Mouse (Mus musculus): ENCODE data around the gene Sik1. TPM values are rescaled to one million over a fixed set of nuclear protein-coding genes. Genes with fewer than 3 reads are reported as not detected.

Gene Sik1
- polyA plus RNA-seq, 1 experiment from 2014 or later, result 12.7 TPM

DNA sequence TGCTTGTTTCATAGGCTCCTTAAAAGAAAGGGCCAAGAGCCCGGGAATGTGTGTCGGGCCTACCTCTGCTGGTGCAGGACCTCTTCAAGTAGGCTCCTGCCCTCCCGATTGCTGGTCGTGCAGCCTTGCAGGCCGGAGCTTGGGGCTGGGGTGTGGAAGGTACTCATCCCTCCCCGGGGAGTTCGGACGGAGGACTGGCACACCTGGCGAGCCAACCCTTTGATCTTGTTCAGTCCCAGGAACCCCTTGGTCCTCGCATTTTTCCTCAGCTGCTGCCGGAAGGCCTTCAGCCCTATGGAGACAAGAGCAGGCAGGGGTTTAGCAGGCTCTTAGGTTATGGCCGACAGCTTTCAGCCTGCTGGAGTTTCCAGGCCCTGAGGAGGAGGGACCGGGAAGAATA, 8.6 kb downstream of the Sik1 start:
- 90% methylated on average over 13 of the region's 13 CpGs for WGBS
- H3K4me3 ChIP-seq, result no peak overlapping the region

GRCm38 (mm10) chr17:31846352-31846751, 9.3 kb downstream of the Sik1 start:
- no peak for DNase-seq (ENCODE audit: low spot score)
- H3K4me1 ChIP-seq, result peaks cover 12% of the 10 kb centered on the region
- no peak overlapping the region for H3K4me3 ChIP-seq
- no peaks in the 10 kb centered on the region for H3K27me3 ChIP-seq (replicated peaks; ENCODE audit: low read depth, poor library complexity, severe bottlenecking)
- no peaks in the 10 kb centered on the region for H3K9me3 ChIP-seq
- peaks cover 82% of the 10 kb centered on the region for H3K36me3 ChIP-seq (replicated peaks)
- 88% methylated on average over 9 of the region's 9 CpGs for WGBS
- H3K27ac ChIP-seq (replicated peaks), result no peak overlapping the region

More for the DNA sequence above, 8.6 kb downstream of the Sik1 start:
- no peaks in the 10 kb centered on the region for H3K9me3 ChIP-seq
- H3K27ac ChIP-seq (replicated peaks), result no peak overlapping the region
- no peaks in the 10 kb centered on the region for H3K27me3 ChIP-seq (replicated peaks; ENCODE audit: low read depth, poor library complexity, severe bottlenecking)
- no peak for DNase-seq (ENCODE audit: low spot score)
- peaks cover 12% of the 10 kb centered on the region for H3K4me1 ChIP-seq
- H3K36me3 ChIP-seq (replicated peaks), result peaks cover 87% of the 10 kb centered on the region

- peaks cover 58% of the 10 kb centered on the region for H3K36me3 ChIP-seq (replicated peaks)
- 85% methylated on average over 1 of the region's 1 CpGs for WGBS
- H3K4me1 ChIP-seq, result peaks cover 22% of the 10 kb centered on the region
- no peak overlapping the region for H3K4me3 ChIP-seq
- no peak for DNase-seq (ENCODE audit: low spot score)
- H3K27me3 ChIP-seq (replicated peaks; ENCODE audit: low read depth, poor library complexity, severe bottlenecking), result no peaks in the 10 kb centered on the region
- no peak overlapping the region for H3K27ac ChIP-seq (replicated peaks)
- H3K9me3 ChIP-seq, result no peaks in the 10 kb centered on the region
Measured at GRCm38 (mm10) chr17:31843891-31844290, 11.7 kb downstream of the Sik1 start.

- H3K4me3 ChIP-seq, result no peak overlapping the region
- no peak for DNase-seq (ENCODE audit: low spot score)
- peaks cover 26% of the 10 kb centered on the region for H3K4me1 ChIP-seq
- peaks cover 51% of the 10 kb centered on the region for H3K36me3 ChIP-seq (replicated peaks)
- 86% methylated on average over 12 of the region's 12 CpGs for WGBS
- no peaks in the 10 kb centered on the region for H3K27me3 ChIP-seq (replicated peaks; ENCODE audit: low read depth, poor library complexity, severe bottlenecking)
- H3K27ac ChIP-seq (replicated peaks), result no peak overlapping the region
- H3K9me3 ChIP-seq, result no peaks in the 10 kb centered on the region
Measured at GRCm38 (mm10) chr17:31842930-31843822, 12.4 kb downstream of the Sik1 start.

DNA sequence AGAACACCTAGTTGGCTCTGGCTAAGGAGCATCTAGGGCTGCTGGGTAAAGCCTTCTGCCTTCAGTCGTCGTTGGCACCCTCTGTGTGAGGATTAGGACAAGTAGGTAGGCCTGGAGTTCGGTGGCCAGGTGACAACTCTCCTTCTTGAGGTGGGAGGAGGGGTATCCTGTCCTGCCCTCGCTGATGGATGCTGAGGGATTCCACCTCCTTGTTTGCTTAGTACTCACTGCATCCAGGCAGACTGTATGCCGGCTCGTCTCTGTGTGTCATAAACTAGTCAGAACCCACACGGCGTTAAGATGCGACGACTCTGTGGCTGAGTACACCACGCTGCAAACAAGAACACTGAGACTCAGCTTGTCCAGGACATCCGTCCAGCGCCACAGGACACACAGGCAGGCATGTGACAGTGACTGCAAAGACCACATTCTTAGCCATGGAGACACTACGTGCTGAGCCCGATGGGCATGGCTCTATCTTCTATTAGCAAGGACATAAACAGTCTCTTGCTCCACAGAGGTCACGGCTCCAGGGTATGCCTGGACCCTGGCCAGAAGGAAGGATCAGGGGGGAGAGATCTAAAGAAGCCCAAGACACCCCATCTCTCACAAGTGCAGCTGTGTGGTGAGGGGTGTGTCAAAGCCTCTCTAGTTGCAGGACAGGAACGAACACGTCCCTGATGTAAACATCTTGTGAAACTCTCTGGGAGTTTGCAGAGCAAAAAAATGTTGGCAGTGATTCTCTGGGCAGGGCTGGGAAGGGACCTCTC, 13.6 kb downstream of the Sik1 start:
- peaks cover 26% of the 10 kb centered on the region for H3K4me1 ChIP-seq
- no peak overlapping the region for H3K4me3 ChIP-seq
- no peaks in the 10 kb centered on the region for H3K27me3 ChIP-seq (replicated peaks; ENCODE audit: low read depth, poor library complexity, severe bottlenecking)
- H3K36me3 ChIP-seq (replicated peaks), result peaks cover 39% of the 10 kb centered on the region
- no peaks in the 10 kb centered on the region for H3K9me3 ChIP-seq
- H3K27ac ChIP-seq (replicated peaks), result peak overlapping the region; percentile 35; the same call in 1 of the 2 replicates
- WGBS, result 76% methylated on average over 18 of the region's 18 CpGs
- no peak for DNase-seq (ENCODE audit: low spot score)

DNA sequence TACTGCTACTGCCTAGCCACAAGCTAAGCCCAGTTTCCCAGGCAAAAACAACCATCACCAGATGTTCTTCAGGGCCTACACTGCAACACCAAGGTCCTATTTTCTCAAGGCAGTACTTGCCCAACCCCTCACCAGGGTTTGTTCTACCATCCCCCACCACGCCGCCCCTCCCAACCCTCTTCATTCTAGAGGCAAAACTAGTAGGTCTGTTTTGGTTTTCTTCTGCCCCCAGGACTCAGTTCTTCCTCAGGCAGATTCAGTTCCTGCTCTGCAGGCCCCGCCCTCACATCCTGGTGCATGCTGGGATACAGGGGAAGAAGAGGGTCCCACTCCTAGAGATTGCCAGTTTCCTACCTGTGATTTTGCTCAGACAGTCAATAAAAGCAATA, 14.2 kb downstream of the Sik1 start:
- no peaks in the 10 kb centered on the region for H3K9me3 ChIP-seq
- DNase-seq (ENCODE audit: low spot score), result no peak
- peaks cover 26% of the 10 kb centered on the region for H3K4me1 ChIP-seq
- H3K27ac ChIP-seq (replicated peaks), result peak overlapping the region; percentile 35
- H3K27me3 ChIP-seq (replicated peaks; ENCODE audit: low read depth, poor library complexity, severe bottlenecking), result no peaks in the 10 kb centered on the region
- peaks cover 33% of the 10 kb centered on the region for H3K36me3 ChIP-seq (replicated peaks)
- H3K4me3 ChIP-seq, result no peak overlapping the region
- 73% methylated on average over 3 of the region's 3 CpGs for WGBS

DNA sequence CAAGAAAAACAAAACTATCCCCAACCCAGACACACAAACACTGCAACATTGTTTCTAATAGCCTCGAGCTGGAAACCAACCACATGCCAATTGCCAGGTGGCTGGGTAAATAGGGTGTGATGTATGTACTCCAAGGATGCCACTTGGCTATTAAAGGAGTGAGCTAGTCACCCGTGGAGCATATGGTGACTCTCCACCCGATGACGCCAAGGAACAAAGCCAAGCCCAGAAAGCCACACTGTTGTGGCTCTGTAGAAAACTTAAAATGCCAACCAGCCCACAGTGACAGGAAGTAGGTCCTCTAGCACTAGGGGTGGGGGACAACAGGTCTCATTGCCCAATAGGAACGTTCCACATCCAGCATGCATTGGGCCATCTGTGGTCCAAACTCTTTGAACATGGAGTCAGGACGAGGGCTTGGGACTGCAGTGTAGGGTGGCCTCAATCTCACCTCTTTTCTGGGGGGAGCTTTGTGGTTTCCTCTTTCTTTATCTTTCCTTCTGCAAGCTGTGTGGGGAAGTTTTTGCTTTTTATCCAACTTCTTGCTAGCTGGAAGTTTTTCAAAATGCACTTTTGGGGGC, 15.1 kb downstream of the Sik1 start:
- H3K27me3 ChIP-seq (replicated peaks; ENCODE audit: low read depth, poor library complexity, severe bottlenecking), result no peaks in the 10 kb centered on the region
- H3K4me3 ChIP-seq, result no peak overlapping the region
- no peak for DNase-seq (ENCODE audit: low spot score)
- H3K36me3 ChIP-seq (replicated peaks), result peaks cover 26% of the 10 kb centered on the region
- H3K9me3 ChIP-seq, result peaks cover 6% of the 10 kb centered on the region; the same call in 1 of the 2 replicates
- WGBS, result 42% methylated on average over 6 of the region's 6 CpGs
- no peak overlapping the region for H3K27ac ChIP-seq (replicated peaks)
- peaks cover 26% of the 10 kb centered on the region for H3K4me1 ChIP-seq

DNA sequence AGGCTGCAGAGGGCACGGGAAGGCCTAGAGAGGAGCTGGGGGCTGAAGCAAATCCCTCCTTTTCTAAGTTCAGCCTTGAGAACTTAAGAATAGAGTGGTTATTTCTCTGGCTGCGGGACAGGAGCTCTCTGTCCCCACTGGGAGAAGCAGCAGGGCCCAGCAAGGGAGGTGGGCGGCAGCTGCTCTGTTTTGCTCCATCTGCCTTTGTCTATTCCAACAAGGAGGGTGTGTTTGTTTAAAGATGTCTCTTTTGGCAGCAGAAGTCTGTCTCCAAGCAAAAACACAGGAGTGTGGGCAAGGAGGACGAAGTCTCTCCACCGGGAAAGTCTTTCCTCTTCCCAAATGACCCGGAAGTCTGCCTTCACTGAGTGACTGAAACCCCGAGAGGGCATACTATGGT, 18.8 kb downstream of the Sik1 start:
- 81% methylated on average over 7 of the region's 7 CpGs for WGBS
- DNase-seq (ENCODE audit: low spot score), result no peak
- Histone ChIP-seq H3K9me3 (peaks cover 12% of the 10 kb centered on the region; the same call in 1 of the 2 replicates), H3K27me3 (replicated peaks; ENCODE audit: low read depth, poor library complexity, severe bottlenecking) (no peaks in the 10 kb centered on the region), H3K4me1 (peaks cover 49% of the 10 kb centered on the region), H3K27ac (replicated peaks) (0 out of 2 replicates have a peak overlapping the region, but pooled peaks have one; percentile 26), H3K36me3 (replicated peaks) (0 out of 2 replicates have a peak, but pooled peaks cover 5% of the 10 kb centered on the region), H3K4me3 (no peak overlapping the region)

DNA sequence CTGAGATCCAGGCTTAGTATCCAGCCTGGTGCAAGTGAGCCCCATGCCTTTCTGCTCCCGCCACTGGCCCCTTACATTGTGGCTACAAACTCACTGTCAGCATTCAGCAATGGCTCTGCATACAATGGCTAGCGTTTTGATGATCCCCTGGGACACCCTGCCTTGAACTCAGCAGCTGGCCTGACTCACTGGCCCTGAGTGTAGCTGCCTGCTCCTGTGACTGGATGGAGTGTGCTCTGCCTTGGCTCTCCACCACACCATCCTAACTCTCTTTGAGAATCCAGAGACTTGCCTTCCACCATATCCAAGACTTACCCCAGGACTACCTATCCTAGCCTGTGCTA, 19.4 kb downstream of the Sik1 start:
- Histone ChIP-seq H3K27me3 (replicated peaks; ENCODE audit: low read depth, poor library complexity, severe bottlenecking) (no peaks in the 10 kb centered on the region), H3K27ac (replicated peaks) (0 out of 2 replicates have a peak overlapping the region, but pooled peaks have one; percentile 10), H3K9me3 (peaks cover 12% of the 10 kb centered on the region; the same call in 1 of the 2 replicates), H3K36me3 (replicated peaks) (0 out of 2 replicates have a peak, but pooled peaks cover 5% of the 10 kb centered on the region), H3K4me3 (no peak overlapping the region), H3K4me1 (peaks cover 49% of the 10 kb centered on the region)
- DNase-seq (ENCODE audit: low spot score), result no peak
- 75% methylated on average over 2 of the region's 2 CpGs for WGBS

DNA sequence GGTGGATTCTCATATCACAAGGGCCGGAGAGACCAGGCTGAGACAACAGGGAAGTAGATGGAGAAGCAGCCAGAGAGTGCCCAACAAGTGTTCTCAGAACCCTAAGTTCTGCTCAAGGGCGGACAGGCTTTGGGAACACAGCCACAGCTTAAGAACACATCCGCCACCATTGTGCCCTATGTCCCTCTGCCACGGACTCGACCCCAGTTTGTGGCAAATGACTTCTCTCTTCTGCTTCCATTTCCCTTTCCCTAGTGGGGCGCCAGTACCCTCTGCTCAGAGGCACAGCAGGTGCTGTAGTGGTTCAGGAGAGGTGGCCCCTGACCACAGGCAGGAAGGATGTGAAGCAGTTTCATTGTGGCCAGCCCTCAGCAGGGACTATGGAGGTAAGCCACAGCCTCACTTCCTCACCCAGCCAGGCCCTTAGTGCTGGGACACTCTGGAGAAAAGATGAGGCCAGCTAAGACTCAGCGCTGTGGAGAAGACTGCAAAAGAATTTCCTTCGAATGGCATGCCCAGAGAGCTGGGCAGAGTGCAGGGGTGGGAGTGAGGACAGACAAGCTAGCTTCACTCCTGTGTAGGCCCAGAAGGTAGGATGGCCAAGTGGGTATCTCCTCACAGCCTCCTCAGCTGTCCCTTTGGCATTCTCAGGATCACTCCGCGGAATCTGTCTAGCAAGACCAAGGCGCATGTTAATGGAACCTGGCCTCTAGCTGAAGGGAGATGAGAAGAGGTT, 19.9 kb downstream of the Sik1 start:
- no peak overlapping the region for H3K4me3 ChIP-seq
- H3K4me1 ChIP-seq, result peaks cover 52% of the 10 kb centered on the region
- no peaks in the 10 kb centered on the region for H3K27me3 ChIP-seq (replicated peaks; ENCODE audit: low read depth, poor library complexity, severe bottlenecking)
- WGBS, result 93% methylated on average over 11 of the region's 11 CpGs
- H3K9me3 ChIP-seq, result peaks cover 12% of the 10 kb centered on the region; the same call in 1 of the 2 replicates
- H3K36me3 ChIP-seq (replicated peaks), result 0 out of 2 replicates have a peak, but pooled peaks cover 5% of the 10 kb centered on the region
- no peak for DNase-seq (ENCODE audit: low spot score)
- peak overlapping the region; percentile 78; the same call in 1 of the 2 replicates for H3K27ac ChIP-seq (replicated peaks)

- DNase-seq (ENCODE audit: low spot score), result no peak
- Histone ChIP-seq H3K9me3 (peaks cover 12% of the 10 kb centered on the region; the same call in 1 of the 2 replicates), H3K4me1 (peaks cover 57% of the 10 kb centered on the region), H3K36me3 (replicated peaks) (0 out of 2 replicates have a peak, but pooled peaks cover 5% of the 10 kb centered on the region), H3K4me3 (no peak overlapping the region), H3K27ac (replicated peaks) (peak overlapping the region; percentile 78), H3K27me3 (replicated peaks; ENCODE audit: low read depth, poor library complexity, severe bottlenecking) (no peaks in the 10 kb centered on the region)
- 76% methylated on average over 6 of the region's 6 CpGs for WGBS
Measured at GRCm38 (mm10) chr17:31834320-31835065, 21.1 kb downstream of the Sik1 start.
